In the genomic region with DNA sequence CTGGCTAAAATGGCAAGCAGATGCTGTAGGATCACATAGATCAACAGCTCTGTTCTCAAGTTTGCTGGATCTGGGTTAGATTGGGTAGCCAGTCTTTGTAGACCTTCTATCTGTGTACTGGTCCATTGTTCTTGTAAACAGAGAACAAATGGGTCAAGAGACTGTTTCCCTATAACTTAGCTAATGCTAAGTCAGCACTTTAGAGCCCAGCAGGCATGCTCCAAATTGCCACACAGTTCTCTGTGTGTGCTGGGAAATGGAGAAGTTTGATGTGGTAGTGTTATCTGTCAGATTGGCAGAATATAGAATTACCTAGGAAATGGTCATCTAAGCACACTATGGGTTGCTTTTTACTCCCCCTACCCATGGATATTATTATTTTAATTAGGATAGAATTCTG, we compare ENCODE assay signal across 51 mouse cellular contexts. TPM values are rescaled to one million over a fixed set of nuclear protein-coding genes. Genes with fewer than 3 reads are reported as not detected.
"Had no signal": no experiment of that assay in that cellular context is flagged by ENCODE, and none has a peak within 500 bp of the region (broad histone marks: within the 10 kb centered on the region; RNA-seq: fewer than 3 reads in every experiment).

No protein-coding gene starts in this region.

- H3K27me3 ChIP-seq: heart, embryonic 12.5 days; heart, embryonic 13.5 days; heart, embryonic 15.5 days; hindbrain, embryonic 12.5 days; hindbrain, embryonic 13.5 days; hindbrain, embryonic 15.5 days; intestine, embryonic 15.5 days; kidney, embryonic 15.5 days had no signal

- H3K4me3 ChIP-seq: heart, embryonic 10.5 days; heart, embryonic 12.5 days; heart, embryonic 13.5 days; heart, embryonic 15.5 days; hindbrain, embryonic 10.5 days; hindbrain, embryonic 12.5 days; hindbrain, embryonic 13.5 days; hindbrain, embryonic 15.5 days; intestine, embryonic 15.5 days; kidney, embryonic 15.5 days; layer of hippocampus, adult 2 months; left cerebral cortex, adult 2 months had no signal

- H3K36me3 ChIP-seq: heart, embryonic 10.5 days; heart, embryonic 12.5 days; heart, embryonic 13.5 days; heart, embryonic 15.5 days; hindbrain, embryonic 10.5 days; hindbrain, embryonic 12.5 days; hindbrain, embryonic 13.5 days; hindbrain, embryonic 15.5 days; intestine, embryonic 15.5 days; kidney, embryonic 15.5 days had no signal

- H3K27ac ChIP-seq: heart, embryonic 10.5 days; heart, embryonic 13.5 days; heart, embryonic 15.5 days; hindbrain, embryonic 10.5 days; hindbrain, embryonic 12.5 days; hindbrain, embryonic 13.5 days; hindbrain, embryonic 14.5 days; hindbrain, embryonic 15.5 days; hindbrain, postnatal 0 days; intestine, embryonic 15.5 days; kidney, embryonic 15.5 days; kidney, postnatal 0 days; layer of hippocampus, adult 2 months; left cerebral cortex, adult 2 months had no signal

- H3K9me3 ChIP-seq: heart, embryonic 15.5 days; intestine, embryonic 15.5 days; kidney, embryonic 15.5 days had no signal

- H3K4me1 ChIP-seq: heart, embryonic 10.5 days; heart, embryonic 12.5 days; heart, embryonic 13.5 days; heart, embryonic 15.5 days; hindbrain, embryonic 10.5 days; hindbrain, embryonic 12.5 days; hindbrain, embryonic 13.5 days; hindbrain, embryonic 15.5 days; intestine, embryonic 15.5 days; kidney, embryonic 15.5 days had no signal

- H3K9ac ChIP-seq: heart, embryonic 12.5 days; heart, embryonic 13.5 days; heart, embryonic 15.5 days; hindbrain, embryonic 12.5 days; hindbrain, embryonic 13.5 days; hindbrain, embryonic 14.5 days; hindbrain, embryonic 15.5 days; intestine, embryonic 15.5 days; kidney, embryonic 15.5 days had no signal

- DNase-seq: heart, postnatal 10 days; heart, postnatal 14 days; heart, postnatal 36 days; heart, postnatal 4 days; kidney, adult 11 months; kidney, adult 18-20 months; kidney, adult 2 months; kidney, adult 8-10 months; kidney, adult 9 months; kidney, postnatal 10 days; kidney, postnatal 14 days; kidney, postnatal 25 days; kidney, postnatal 36 days; kidney, postnatal 4 days; layer of hippocampus, adult 9-11 months; layer of hippocampus, postnatal 36 days had no signal

- H3K4me2 ChIP-seq: heart, embryonic 11.5 days; heart, embryonic 12.5 days; heart, embryonic 13.5 days; heart, embryonic 15.5 days; hindbrain, embryonic 12.5 days; hindbrain, embryonic 13.5 days; hindbrain, embryonic 14.5 days; hindbrain, embryonic 15.5 days; intestine, embryonic 15.5 days; kidney, embryonic 15.5 days had no signal

RNA-seq across cellular contexts. Expression of gene Serpinb6d, which starts 1.3 kb away (rescaled TPM):
- total RNA-seq: heart, postnatal 10 days; heart, postnatal 14 days; heart, postnatal 25 days; heart, postnatal 36 days; heart, postnatal 4 days; hematopoietic stem cell, adult 5-6 weeks; hindbrain, postnatal 0 days; layer of hippocampus, adult 18-20 months; layer of hippocampus, adult 2 months; layer of hippocampus, adult 8-10 months; layer of hippocampus, postnatal 10 days; layer of hippocampus, postnatal 25 days; layer of hippocampus, postnatal 36 days; left cerebral cortex, adult 18-20 months; left cerebral cortex, adult 2 months had no signal
- polyA plus RNA-seq: heart, embryonic 10.5 days; heart, embryonic 11.5 days; heart, embryonic 12.5 days; heart, embryonic 13.5 days; heart, embryonic 14.5 days; heart, embryonic 15.5 days; heart, embryonic 16.5 days; heart, postnatal 0 days; hindbrain, embryonic 10.5 days; hindbrain, embryonic 11.5 days; hindbrain, embryonic 12.5 days; hindbrain, embryonic 13.5 days; hindbrain, embryonic 14.5 days; hindbrain, embryonic 15.5 days; hindbrain, embryonic 16.5 days; hindbrain, postnatal 0 days; inflammation-experienced regulatory T-cells, adult 6 months; intestine, embryonic 14.5 days; intestine, embryonic 15.5 days; intestine, embryonic 16.5 days; intestine, postnatal 0 days; kidney, adult 2 months; kidney, embryonic 14.5 days; kidney, embryonic 15.5 days; kidney, embryonic 16.5 days; kidney, postnatal 0 days; large intestine, adult 2 months had no signal
